Mouse (Mus musculus) heart, postnatal 10 days (tissue): ENCODE results near the gene Capn3. TPM values are rescaled to one million over a fixed set of nuclear protein-coding genes. Genes with fewer than 3 reads are reported as not detected.
A peak's percentile ranks its signal among the peaks of the same experiment; 100 is the strongest.

Experiments
- DNase-seq, 2 experiments: peaks; one replicate each; pipeline ENCODE4 v3.0.0; 2021
- intact Hi-C: fragments of 180-260 bp; cut with DNase I; formaldehyde crosslinking; loops from one replicate; pipeline ENCODE4 v1.15.1; 2025
- total RNA-seq, 2 experiments: library from RNA; stranded (reverse); gene quantifications; 2 replicates each; pipeline ENCODE4 v1.2.3; 2021

Gene Capn3
- total RNA-seq, 2 experiments from 2014 or later: 0.84 to 1.1 TPM

DNA sequence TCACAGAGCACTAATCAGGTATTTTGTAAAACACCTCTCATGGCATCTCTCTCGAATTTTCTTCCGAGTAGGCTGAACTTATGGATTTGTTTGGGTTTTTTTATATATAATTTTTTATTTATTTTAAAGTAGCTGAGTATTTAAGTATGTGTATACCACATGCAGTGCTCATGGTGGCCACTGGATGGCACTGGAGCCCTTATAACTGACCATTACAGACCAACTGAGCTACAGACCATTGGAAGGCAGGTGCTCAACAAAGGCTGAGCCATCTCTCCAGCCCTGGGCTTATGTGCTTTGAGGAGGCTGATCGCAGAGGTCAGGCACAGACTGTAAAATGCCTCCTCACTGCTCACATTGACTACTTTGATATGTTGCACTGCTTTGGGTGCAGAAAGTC, 22.8 kb downstream of the Capn3 start:
- intact Hi-C loops: loop anchor here (2.0 to 5.0 kb wide), 3 partner anchors 128 to 394 kb away; no protein-coding TSS in a partner anchor
- DNase-seq: peak; percentile 83 to 88

DNA sequence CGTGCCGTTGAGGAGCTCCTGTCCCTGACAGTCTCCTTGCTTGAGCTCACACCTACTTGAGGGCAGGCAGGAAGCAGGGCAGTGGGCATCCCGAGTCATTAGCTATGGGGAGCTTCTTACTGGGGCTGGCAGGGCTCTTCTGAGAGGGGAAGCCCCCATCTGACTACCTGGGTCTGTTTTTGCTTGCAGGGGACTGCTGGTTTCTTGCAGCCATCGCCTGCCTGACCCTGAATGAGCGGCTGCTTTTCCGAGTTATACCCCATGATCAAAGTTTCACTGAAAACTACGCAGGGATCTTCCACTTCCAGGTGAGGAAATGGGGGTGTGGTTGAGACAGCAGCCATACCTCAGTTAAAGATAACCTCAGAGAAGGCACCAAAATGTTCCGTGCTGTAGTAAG, 26.1 kb downstream of the Capn3 start:
- intact Hi-C loops: no loop called here
- no peak for DNase-seq

DNA sequence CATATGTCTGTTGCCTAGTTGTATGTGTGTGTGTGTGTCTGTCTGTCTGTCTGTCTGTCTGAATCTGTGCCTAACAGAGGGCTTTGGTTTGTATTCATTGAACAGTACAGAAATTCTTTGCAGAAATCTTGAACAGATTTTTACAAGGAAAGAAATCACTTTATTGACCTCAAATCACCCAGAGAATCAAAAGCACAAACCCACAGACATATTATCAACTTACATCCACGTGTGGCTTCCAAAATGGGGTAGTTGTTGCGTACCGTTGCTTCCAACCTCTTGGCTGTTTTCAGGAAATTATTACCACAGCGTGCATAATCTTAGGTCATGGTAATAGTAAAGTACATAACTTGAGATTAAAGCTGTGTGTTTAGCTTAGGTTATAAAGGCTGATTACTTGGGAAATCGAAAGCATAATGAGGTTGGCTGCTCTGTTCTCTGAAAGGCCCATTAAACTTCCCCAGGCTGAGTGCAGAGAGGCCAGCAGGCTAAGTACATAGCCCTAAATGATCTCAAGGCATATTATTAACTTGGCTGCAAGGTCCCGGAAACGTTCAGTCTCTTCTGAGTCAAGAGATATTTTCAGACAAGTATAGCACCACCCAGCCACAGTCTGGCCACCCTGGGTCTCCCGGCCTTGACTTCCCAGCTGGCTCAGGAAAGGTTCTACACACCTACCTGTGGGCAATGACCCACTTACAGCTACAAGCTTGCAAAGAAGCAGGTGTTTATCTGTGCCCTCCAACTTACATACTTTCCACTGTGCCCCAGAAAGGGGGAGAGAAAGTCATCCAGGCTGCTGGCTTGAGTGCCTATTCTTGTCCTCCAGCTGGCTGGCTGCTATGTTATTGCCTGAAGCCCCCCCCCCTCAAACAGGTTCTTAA, 26.9 kb downstream of the Capn3 start:
- peak; percentile 39 to 47 for DNase-seq
- intact Hi-C loops: no loop called here

GRCm38 (mm10) chr2:120484241-120484640, 28.4 kb downstream of the Capn3 start:
- intact Hi-C loops: no loop called here
- DNase-seq: no peak

DNA sequence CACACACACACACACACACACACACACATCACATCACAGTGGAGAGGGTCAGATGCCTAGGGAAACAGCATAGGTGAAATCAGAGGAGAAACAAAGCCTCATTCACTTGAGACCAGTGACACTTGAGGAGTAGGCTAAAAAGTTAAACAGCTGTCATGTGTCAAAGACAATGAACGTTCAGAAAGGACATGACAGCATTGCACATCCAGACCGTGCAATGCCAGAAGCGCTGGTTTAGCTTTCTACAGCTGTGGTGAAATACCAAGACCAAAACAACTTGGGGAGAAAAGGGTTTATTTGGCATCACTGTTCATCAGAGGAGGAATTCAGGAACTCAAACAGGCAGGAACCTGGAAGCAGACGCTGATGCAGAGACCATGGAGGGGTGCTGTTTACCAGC, 37.4 kb downstream of the Capn3 start:
- no peak for DNase-seq
- intact Hi-C loops: no loop called here

DNA sequence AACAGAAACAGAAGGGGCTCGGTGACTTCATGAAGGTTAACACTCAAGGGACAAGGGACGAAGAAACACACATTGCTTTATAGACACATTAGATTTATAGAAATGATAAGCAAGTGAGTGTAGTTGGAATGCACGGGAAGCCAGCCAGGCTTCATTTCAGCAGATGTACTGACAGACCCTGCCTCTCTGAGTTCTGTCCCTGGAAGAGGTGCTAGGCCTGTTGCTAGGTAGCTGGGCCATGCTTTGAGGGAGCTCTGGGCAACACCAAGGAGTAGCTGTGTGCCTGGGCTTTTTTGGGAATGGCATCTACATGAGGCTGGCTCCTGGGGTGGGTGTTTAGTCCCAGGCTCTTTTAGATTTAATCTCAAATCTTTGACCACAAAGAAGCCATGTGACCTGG, 40.7 kb downstream of the Capn3 start:
- intact Hi-C loops: no loop called here
- DNase-seq: no peak

DNA sequence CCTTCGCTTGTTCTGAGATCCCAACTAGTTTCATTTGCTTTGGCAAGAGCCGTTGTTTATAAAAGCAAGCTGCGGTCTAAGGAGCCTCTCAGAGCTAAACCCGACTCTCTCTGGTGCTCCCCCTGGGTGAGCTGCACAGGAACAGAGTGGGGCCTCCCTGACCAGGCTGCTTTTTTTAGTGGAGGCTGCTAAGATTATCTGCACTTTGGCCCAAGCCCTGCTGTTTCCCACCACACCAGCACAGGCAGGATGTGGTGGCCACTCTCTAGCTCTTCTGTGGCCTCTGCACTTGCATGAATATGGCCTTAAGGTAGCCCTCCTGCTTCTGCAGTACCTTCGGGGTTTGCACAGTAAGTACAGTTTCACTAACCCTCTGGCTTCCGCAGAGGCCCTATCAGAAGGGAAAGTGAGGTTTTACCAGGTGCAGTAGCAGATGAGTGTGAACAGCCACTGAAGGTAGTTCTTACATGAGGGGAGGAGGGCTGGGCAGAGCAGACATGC, 44.2 kb downstream of the Capn3 start:
- DNase-seq: peak in 1 of 2 experiments; percentile 20
- intact Hi-C loops: no loop called here

GRCm38 (mm10) chr2:120501136-120501918, 45.5 kb downstream of the Capn3 start:
- DNase-seq: no peak
- intact Hi-C loops: no loop called here

DNA sequence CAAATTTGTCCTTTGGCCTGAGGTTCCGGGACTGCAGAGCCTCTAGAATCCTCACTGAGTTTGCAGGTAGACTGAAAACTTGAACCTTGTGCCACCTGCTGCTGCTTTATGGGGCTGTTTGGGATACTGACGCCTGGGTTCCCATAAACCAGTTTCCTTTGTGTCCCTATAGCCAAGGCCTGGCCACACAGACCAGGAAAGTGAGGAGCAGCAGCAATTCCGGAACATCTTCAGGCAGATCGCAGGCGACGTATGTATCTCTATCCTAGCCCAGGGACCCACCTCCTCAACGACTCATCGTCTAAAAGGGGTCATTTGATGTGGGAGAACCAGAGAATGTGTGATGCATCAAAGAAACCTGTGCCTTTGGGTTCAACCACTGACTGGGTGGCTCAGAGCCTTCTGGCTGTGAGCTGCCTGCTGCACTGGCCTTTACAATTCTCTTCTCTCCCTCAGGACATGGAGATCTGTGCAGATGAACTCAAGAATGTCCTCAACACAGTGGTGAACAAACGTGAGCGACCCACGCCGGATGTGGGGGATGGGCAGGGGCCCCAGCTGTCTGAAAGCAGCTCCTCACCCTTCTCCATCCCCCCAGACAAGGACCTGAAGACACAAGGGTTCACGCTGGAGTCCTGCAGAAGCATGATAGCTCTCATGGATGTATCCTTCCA, 46.2 kb downstream of the Capn3 start:
- intact Hi-C loops: no loop called here

DNA sequence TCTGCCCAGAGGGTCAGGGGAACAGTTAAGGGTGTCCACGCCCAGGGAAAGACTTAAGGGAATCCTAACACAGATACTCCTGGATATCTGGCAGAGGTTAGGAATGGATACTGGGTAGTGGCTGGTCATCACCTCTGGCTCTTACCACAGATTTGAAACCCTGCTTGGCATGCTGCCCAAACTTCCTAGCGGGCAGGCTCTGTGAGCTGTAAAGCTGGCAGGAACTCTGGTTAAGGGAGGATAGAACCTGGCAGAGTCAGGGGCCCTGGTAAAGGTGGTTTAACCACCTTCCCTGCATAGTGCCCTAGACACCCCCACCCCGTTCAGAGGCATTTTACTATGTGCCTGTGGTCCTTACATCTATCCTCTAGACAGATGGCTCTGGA, 46.8 kb downstream of the Capn3 start:
- peak; percentile 58 to 59 for DNase-seq
- intact Hi-C loops: no loop called here

More for the DNA sequence above, 46.2 kb downstream of the Capn3 start:
- DNase-seq: peak; percentile 23 to 29

DNA sequence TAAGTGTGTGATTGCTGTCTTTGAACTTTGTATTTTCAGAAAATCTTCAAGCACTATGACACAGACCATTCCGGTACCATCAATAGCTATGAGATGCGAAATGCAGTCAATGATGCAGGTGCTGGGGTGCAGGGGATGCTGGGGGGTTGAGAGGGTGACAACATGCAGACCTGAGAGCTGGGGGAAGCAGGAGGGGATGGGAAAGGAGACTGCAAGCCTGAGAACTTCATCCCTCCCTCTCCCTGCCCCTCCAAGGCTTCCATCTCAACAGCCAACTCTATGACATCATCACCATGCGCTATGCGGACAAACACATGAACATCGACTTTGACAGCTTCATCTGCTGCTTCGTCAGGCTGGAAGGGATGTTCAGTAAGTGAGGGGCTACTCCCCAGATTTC, 47.3 kb downstream of the Capn3 start:
- intact Hi-C loops: no loop called here
- no peak for DNase-seq

DNA sequence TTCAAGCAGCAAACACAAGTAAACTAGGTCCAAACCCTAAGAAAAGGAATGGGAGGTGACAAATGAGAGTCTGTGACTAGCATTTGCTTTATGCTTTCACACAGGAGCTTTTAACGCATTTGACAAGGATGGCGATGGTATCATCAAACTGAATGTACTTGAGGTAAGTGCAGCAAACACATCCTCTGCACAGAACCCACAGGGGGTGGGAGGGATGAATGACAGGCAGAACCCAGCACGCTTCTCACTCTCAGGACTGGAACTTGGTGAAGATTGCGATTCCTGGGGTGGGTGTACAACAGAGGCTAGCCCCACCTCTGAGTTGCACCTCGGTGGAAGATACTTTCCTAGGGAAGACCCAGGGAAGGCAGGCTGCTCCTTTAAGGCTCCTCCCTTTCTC, 48.2 kb downstream of the Capn3 start:
- intact Hi-C loops: no loop called here

DNA sequence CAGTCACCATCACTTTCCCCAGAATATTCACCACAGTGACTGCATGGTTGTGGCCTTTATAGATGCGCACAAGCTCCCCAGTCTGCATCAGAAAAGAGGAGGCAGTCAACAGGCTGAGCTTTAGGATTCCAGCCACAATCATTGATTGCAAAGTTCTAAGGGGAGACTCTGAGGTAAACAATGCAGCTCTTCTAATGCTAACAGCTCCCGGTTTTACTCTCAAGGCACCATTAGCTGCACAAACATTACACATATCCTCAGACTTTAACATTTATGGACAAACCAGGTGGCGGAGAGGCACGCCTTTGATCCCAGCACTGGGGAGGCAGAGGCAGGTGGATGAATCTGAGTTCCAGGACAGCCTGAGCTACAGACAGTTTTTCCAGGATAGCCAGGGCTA, 58.4 kb downstream of the Capn3 start:
- intact Hi-C loops: no loop called here
- DNase-seq: no peak

More for the DNA sequence above, 48.2 kb downstream of the Capn3 start:
- no peak for DNase-seq

DNA sequence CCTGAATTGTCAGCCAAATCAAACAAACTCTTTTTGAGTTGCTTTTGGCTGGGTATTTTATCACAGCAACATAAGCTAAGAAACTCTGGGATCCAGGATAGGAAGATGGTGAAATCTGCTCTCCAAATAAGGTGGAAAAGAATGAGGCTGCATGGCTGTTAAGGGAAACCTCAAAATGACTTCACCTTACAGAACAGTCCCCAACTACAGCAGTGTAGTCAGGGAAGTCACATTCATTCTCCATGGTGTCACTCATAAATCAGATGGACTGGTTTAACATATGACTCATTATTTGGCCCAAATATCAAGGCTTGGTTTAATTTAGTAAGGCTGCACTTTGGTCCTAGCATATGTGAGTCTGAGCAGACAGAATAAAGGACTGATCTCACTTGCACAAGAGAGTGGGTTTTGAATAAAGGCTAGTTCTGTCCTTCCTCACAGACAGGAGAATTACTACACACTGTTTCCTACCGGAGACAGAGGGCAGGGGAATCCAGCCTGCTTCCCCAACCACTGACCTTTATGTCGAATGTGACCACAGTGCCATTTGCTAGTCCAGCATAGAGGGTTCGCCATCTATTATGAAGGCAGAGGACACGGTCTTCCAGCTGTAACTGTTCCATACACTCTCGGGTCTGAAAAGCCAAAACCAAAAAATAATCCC, 62.9 kb downstream of the Capn3 start:
- no peak for DNase-seq
- intact Hi-C loops: no loop called here

DNA sequence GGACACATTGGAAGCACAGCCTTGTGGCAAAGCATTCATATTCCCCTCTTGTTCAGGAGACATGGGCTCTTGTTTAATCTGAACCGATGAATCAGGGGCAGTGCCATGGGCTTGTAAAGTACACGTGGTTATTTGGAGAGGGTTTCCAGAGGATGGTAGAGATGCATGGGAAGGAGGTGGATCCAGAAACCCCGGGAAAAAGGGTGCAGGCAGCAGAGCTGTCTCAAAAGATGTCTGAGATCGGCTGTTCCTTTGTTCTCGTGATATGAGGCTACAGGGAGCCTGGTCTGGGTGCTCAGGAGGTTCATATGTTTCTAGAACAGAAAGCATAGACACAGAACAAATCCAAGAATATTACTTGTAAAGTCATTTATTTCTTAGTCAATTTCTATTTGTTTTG, 71.0 kb downstream of the Capn3 start:
- no peak for DNase-seq
- intact Hi-C loops: no loop called here

GRCm38 (mm10) chr2:120529531-120529930, 73.7 kb downstream of the Capn3 start:
- DNase-seq: no peak
- intact Hi-C loops: no loop called here

GRCm38 (mm10) chr2:120531223-120531622, 75.4 kb downstream of the Capn3 start:
- intact Hi-C loops: no loop called here
- DNase-seq: no peak

- peak in 1 of 2 experiments; percentile 50 for DNase-seq
- intact Hi-C loops: no loop called here
Measured at GRCm38 (mm10) chr2:120539333-120539732, 83.5 kb downstream of the Capn3 start.

DNA sequence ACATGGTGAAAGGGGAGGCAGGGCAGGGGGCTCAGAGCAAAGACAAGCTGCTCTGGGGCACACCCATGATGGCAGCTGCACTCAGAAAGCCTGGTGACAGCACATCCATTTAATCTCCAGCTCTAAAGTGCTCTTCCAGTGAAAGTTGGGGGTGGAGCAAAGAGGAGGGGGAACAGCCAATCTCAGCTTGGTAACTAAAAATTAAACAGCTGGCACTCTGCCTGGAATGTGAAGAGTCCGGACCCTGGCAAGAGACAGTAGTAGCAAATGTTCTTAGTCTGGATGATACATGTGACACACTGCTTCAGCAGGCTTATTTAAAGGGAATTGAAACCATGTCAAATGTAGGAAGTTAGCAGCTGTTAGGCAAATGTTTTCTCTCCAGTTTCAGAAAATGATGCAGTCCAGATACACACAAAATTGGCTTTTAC, 84.0 kb downstream of the Capn3 start:
- intact Hi-C loops: loop anchor here (2.0 kb wide), 1 partner anchor 23 kb away; the partner anchor contains the start of gene Zfp106
- peak; percentile 96 for DNase-seq

GRCm38 (mm10) chr2:120544732-120545131, 88.9 kb downstream of the Capn3 start:
- DNase-seq: no peak
- intact Hi-C loops: no loop called here
